Mouse (Mus musculus) liver, embryonic 14.5 days (tissue): Measurements from ENCODE around the gene Eme2. TPM values are rescaled to one million over a fixed set of nuclear protein-coding genes. Genes with fewer than 3 reads are reported as not detected.

Experiments used
- ATAC-seq: fragments of 200-750 bp; cut with Nextera tagmentation; 2 replicates; pipeline ENCODE4 v1.8.0; 2017; ENCODE audit warnings: moderate number of reproducible peaks, mild to moderate bottlenecking, moderate library complexity; ENCODE audit not compliant: insufficient read depth
- DNase-seq, 3 experiments: peaks; one replicate each; pipeline ENCODE4 v3.0.0-alpha.2; 2012 to 2013; ENCODE audit warnings: low read depth in 3 of 3, low spot score in 3 of 3
- H3K27ac ChIP-seq: fragments of 300-500 bp; sonication (generic); 2 replicates; pipeline ENCODE4 v1.5.1; 2014; ENCODE audit warnings: moderate library complexity, mild to moderate bottlenecking, control low read depth, inconsistent platforms
- H3K27me3 ChIP-seq: fragments of 300-500 bp; sonication (generic); 2 replicates; pipeline ENCODE4 v1.6.1; 2014; ENCODE audit warnings: mild to moderate bottlenecking, low read length, moderate library complexity; ENCODE audit not compliant: control insufficient read depth, insufficient read depth
- H3K36me3 ChIP-seq: fragments of 300-500 bp; sonication (generic); replicated peaks from 2 replicates; pipeline ENCODE4 v1.6.1; 2014; ENCODE audit warnings: low read depth; ENCODE audit not compliant: control insufficient read depth, insufficient read depth
- H3K4me1 ChIP-seq, 2 experiments: fragments of 200-500 bp in 1 of 2; fragments of 300-500 bp in 1 of 2; sonication (generic) in 1 of 2; replicated peaks; 2 replicates each; pipeline ENCODE4 v1.6.1; 2012 to 2014; ENCODE audit warnings: antibody characterized with exemption in 1 of 2, inconsistent platforms in 1 of 2, low read length in 1 of 2; ENCODE audit not compliant: control insufficient read depth in 2 of 2, insufficient read depth in 2 of 2
- H3K4me2 ChIP-seq: fragments of 300-500 bp; sonication (generic); 2 replicates; pipeline ENCODE4 v1.6.1; 2014; ENCODE audit warnings: low read depth, mild to moderate bottlenecking, control low read depth, moderate library complexity
- H3K4me3 ChIP-seq, 2 experiments: fragments of 200-500 bp in 1 of 2; fragments of 300-500 bp in 1 of 2; sonication (generic) in 1 of 2; 2 replicates each; pipeline ENCODE4 v1.5.1; 2012 to 2014; ENCODE audit warnings: low read depth in 2 of 2, low read length in 2 of 2, mild to moderate bottlenecking in 2 of 2, control low read depth in 1 of 2, inconsistent platforms in 1 of 2, moderate library complexity in 1 of 2; ENCODE audit not compliant: insufficient read depth in 1 of 2
- H3K9ac ChIP-seq: fragments of 300-500 bp; sonication (generic); replicated peaks from 2 replicates; pipeline ENCODE4 v1.6.1; 2014; ENCODE audit warnings: mild to moderate bottlenecking, control low read depth, moderate library complexity
- H3K9me3 ChIP-seq: fragments of 300-500 bp; sonication (generic); 2 replicates; pipeline ENCODE4 v1.6.1; 2016; ENCODE audit warnings: low read length, mixed read lengths; ENCODE audit not compliant: control insufficient read depth
- CTCF ChIP-seq: IDR thresholded peaks from 2 replicates; pipeline ENCODE4 v1.5.1; 2016; ENCODE audit warnings: antibody characterized with exemption, low read depth, control low read depth
- EP300 ChIP-seq: IDR thresholded peaks from 2 replicates; pipeline ENCODE4 v1.6.1; 2016; ENCODE audit warnings: antibody characterized with exemption, low read depth
- WGBS: fragments of 180-500 bp; shearing (Covaris S2); extraction: QIAGEN DNeasy Blood & Tissue Kit; methylation state at CpG from one replicate; pipeline ENCODE4 v1.1.7; 2014; ENCODE audit not compliant: insufficient replicate concordance; 5-methylcytosine and 5-hydroxymethylcytosine counted together
- polyA plus RNA-seq, 2 experiments: library from polyadenylated mRNA; depleted of rRNA in 1 of 2; stranded (reverse) in 1 of 2; unstranded in 1 of 2; fragments of >200 nt; fragmentation: Nextera tagmentation in 1 of 2; extraction: Ambion mirVana in 1 of 2; gene quantifications; 2 replicates each; pipeline versions ENCODE4 v1.2.1 to v1.2.3; 2012 to 2014

The Eme2 gene
- polyA plus RNA-seq, 2 experiments: 7.4 to 9.4 TPM

- Histone ChIP-seq H3K27me3 (no peaks in the 10 kb centered on the region), H3K4me2 (no peak overlapping the region), H3K4me3 (no peak overlapping the region), H3K36me3 (peaks cover 40% of the 10 kb centered on the region), H3K4me1 (peaks cover 6 to 11% of the 10 kb centered on the region in 2 experiments), H3K9me3 (no peaks in the 10 kb centered on the region), H3K27ac (no peak overlapping the region), H3K9ac (no peak overlapping the region)
- WGBS: 93% methylated on average over 1 of the region's 1 CpGs
- ATAC-seq (no peak), DNase-seq (no peak)
- TF ChIP-seq EP300 (no peak), CTCF (no peak)
Observed at GRCm38 (mm10) chr17:24929506-24929905, 34.6 kb upstream of the Eme2 start.

- Histone ChIP-seq H3K4me1 (no peaks in the 10 kb centered on the region), H3K27ac (no peak overlapping the region), H3K4me2 (no peak overlapping the region), H3K4me3 (no peak overlapping the region), H3K27me3 (no peaks in the 10 kb centered on the region), H3K9me3 (no peaks in the 10 kb centered on the region), H3K36me3 (peaks cover 67% of the 10 kb centered on the region), H3K9ac (no peak overlapping the region)
- no peak for TF ChIP-seq EP300
- TF ChIP-seq CTCF: no peak
- ATAC-seq (no peak), DNase-seq (no peak)
- 97% methylated on average over 1 of the region's 1 CpGs for WGBS
Observed at GRCm38 (mm10) chr17:24923246-24923645, 28.4 kb upstream of the Eme2 start.

GRCm38 (mm10) chr17:24913984-24914383, 19.1 kb upstream of the Eme2 start:
- no peak for ATAC-seq

GRCm38 (mm10) chr17:24907591-24907990, 12.7 kb upstream of the Eme2 start:
- 95% methylated on average over 2 of the region's 2 CpGs for WGBS
- Histone ChIP-seq H3K4me1 (peaks cover 15 to 16% of the 10 kb centered on the region in 2 experiments), H3K27ac (no peak overlapping the region), H3K9ac (no peak overlapping the region), H3K9me3 (no peaks in the 10 kb centered on the region), H3K36me3 (peaks cover 85% of the 10 kb centered on the region), H3K4me3 (no peak overlapping the region), H3K27me3 (no peaks in the 10 kb centered on the region), H3K4me2 (no peak overlapping the region)
- DNase-seq: no peak
- TF ChIP-seq EP300: no peak
- TF ChIP-seq CTCF: no peak
- no peak for ATAC-seq

More at GRCm38 (mm10) chr17:24913984-24914383, 19.1 kb upstream of the Eme2 start:
- Histone ChIP-seq H3K9ac (no peak overlapping the region), H3K27me3 (no peaks in the 10 kb centered on the region), H3K36me3 (peaks cover 84% of the 10 kb centered on the region), H3K4me1 (no peaks in the 10 kb centered on the region), H3K27ac (no peak overlapping the region), H3K9me3 (no peaks in the 10 kb centered on the region), H3K4me2 (no peak overlapping the region), H3K4me3 (no peak overlapping the region)
- TF ChIP-seq CTCF (no peak), EP300 (no peak)
- DNase-seq: no peak

- peak overlapping the region; percentile 81 for H3K4me2 ChIP-seq
Observed at GRCm38 (mm10) chr17:24903767-24904166, 8.9 kb upstream of the Eme2 start.

More at GRCm38 (mm10) chr17:24903767-24904166, 8.9 kb upstream of the Eme2 start:
- Histone ChIP-seq H3K4me3 (no peak overlapping the region), H3K27ac (peak overlapping the region; percentile 99), H3K9me3 (no peaks in the 10 kb centered on the region), H3K4me1 (peaks cover 26 to 28% of the 10 kb centered on the region in 2 experiments), H3K36me3 (peaks cover 89% of the 10 kb centered on the region), H3K27me3 (no peaks in the 10 kb centered on the region), H3K9ac (peak overlapping the region; percentile 67)
- no peak for DNase-seq
- no peak for ATAC-seq
- WGBS: 85% methylated on average over 9 of the region's 9 CpGs
- no peak for TF ChIP-seq CTCF
- no peak for TF ChIP-seq EP300
